Mouse (Mus musculus): ENCODE results near the gene Gm47985. TPM values are rescaled to one million over a fixed set of nuclear protein-coding genes. Genes with fewer than 3 reads are reported as not detected.
"Not testable (repeated sequence)": the region's sequence is repeated elsewhere in the genome, so short reads cannot be mapped to it uniquely, and the experiment has no call there.

The Gm47985 gene
- total RNA-seq (2015; ENCODE audit: low replicate concordance) (not detected in 2 replicates), total RNA-seq (2017; ENCODE audit: low replicate concordance) (1.5 and 2.2 TPM in 2 replicates)

GRCm38 (mm10) chr1:151182266-151182665 lies at the start of gene Gm47985:
Gene Gm47985 (plus strand): TSS chr1:151182537.
- ATAC-seq (replicated peaks; ENCODE audit: low FRiP score, poor library complexity, severe bottlenecking), result peak; percentile 73; the same call in 1 of the 2 replicates

- ATAC-seq (replicated peaks; ENCODE audit: low FRiP score, poor library complexity, severe bottlenecking), result no peak
Observed at GRCm38 (mm10) chr1:151132686-151133085, 49.7 kb upstream of the Gm47985 start.

- ATAC-seq (replicated peaks; ENCODE audit: low FRiP score, poor library complexity, severe bottlenecking), result no peak
Observed at GRCm38 (mm10) chr1:151138388-151138787, 43.9 kb upstream of the Gm47985 start.

GRCm38 (mm10) chr1:151140956-151141355 lies 41.4 kb upstream of the Gm47985 start:
- ATAC-seq (replicated peaks; ENCODE audit: low FRiP score, poor library complexity, severe bottlenecking), result no peak

- ATAC-seq (replicated peaks; ENCODE audit: low FRiP score, poor library complexity, severe bottlenecking), result no peak
Observed at GRCm38 (mm10) chr1:151144471-151145146, 37.7 kb upstream of the Gm47985 start.

- no peak for ATAC-seq (replicated peaks; ENCODE audit: low FRiP score, poor library complexity, severe bottlenecking)
Observed at GRCm38 (mm10) chr1:151147801-151148200, 34.5 kb upstream of the Gm47985 start.

GRCm38 (mm10) chr1:151150211-151150610 lies 32.1 kb upstream of the Gm47985 start:
- ATAC-seq (replicated peaks; ENCODE audit: low FRiP score, poor library complexity, severe bottlenecking), result no peak

- no peak for ATAC-seq (replicated peaks; ENCODE audit: low FRiP score, poor library complexity, severe bottlenecking)
Observed at GRCm38 (mm10) chr1:151151089-151151488, 31.2 kb upstream of the Gm47985 start.

GRCm38 (mm10) chr1:151153056-151153652 lies 29.2 kb upstream of the Gm47985 start:
- ATAC-seq (replicated peaks; ENCODE audit: low FRiP score, poor library complexity, severe bottlenecking), result no peak

- ATAC-seq (replicated peaks; ENCODE audit: low FRiP score, poor library complexity, severe bottlenecking), result not testable (repeated sequence)
Observed at GRCm38 (mm10) chr1:151154131-151154530, 28.2 kb upstream of the Gm47985 start.

GRCm38 (mm10) chr1:151156129-151156528 lies 26.2 kb upstream of the Gm47985 start:
- ATAC-seq (replicated peaks; ENCODE audit: low FRiP score, poor library complexity, severe bottlenecking), result no peak

- ATAC-seq (replicated peaks; ENCODE audit: low FRiP score, poor library complexity, severe bottlenecking), result no peak
Observed at GRCm38 (mm10) chr1:151156777-151157632, 25.3 kb upstream of the Gm47985 start.

- no peak for ATAC-seq (replicated peaks; ENCODE audit: low FRiP score, poor library complexity, severe bottlenecking)
Observed at GRCm38 (mm10) chr1:151157963-151158856, 24.1 kb upstream of the Gm47985 start.

- ATAC-seq (replicated peaks; ENCODE audit: low FRiP score, poor library complexity, severe bottlenecking), result no peak
Observed at GRCm38 (mm10) chr1:151158857-151159510, 23.4 kb upstream of the Gm47985 start.

- ATAC-seq (replicated peaks; ENCODE audit: low FRiP score, poor library complexity, severe bottlenecking), result no peak
Observed at GRCm38 (mm10) chr1:151166031-151166430, 16.3 kb upstream of the Gm47985 start.

GRCm38 (mm10) chr1:151167297-151168047 lies 14.9 kb upstream of the Gm47985 start:
- ATAC-seq (replicated peaks; ENCODE audit: low FRiP score, poor library complexity, severe bottlenecking), result no peak

- ATAC-seq (replicated peaks; ENCODE audit: low FRiP score, poor library complexity, severe bottlenecking), result no peak
Observed at GRCm38 (mm10) chr1:151168637-151169036, 13.7 kb upstream of the Gm47985 start.

Data from erythroid progenitor cell, adult 5-6 weeks (primary cell).